Mouse (Mus musculus): ENCODE measurements around the gene Ccdc33. TPM values are rescaled to one million over a fixed set of nuclear protein-coding genes. Genes with fewer than 3 reads are reported as not detected.

The Ccdc33 gene
- polyA plus RNA-seq, 1 experiment from 2014 or later, result 1.1 TPM

GRCm38 (mm10) chr9:58156819-58157560 lies 38.4 kb upstream of the Ccdc33 start:
- Histone ChIP-seq H3K9me3 (ENCODE audit: control insufficient read depth, low read length) (no peaks in the 10 kb centered on the region), H3K9ac (ENCODE audit: low read length) (no peak overlapping the region), H3K27ac (ENCODE audit: low read depth, low read length) (no peak overlapping the region), H3K4me2 (ENCODE audit: low read depth, low read length, severe bottlenecking) (no peak overlapping the region), H3K27me3 (ENCODE audit: control insufficient read depth, insufficient read depth, low read length) (no peaks in the 10 kb centered on the region), H3K4me3 (ENCODE audit: low read depth, low read length) (no peak overlapping the region), H3K36me3 (ENCODE audit: control insufficient read depth, insufficient read depth, low read length) (no peaks in the 10 kb centered on the region), H3K4me1 (replicated peaks; ENCODE audit: control insufficient read depth, insufficient read depth, low read length) (0 out of 2 replicates have a peak, but pooled peaks cover 2% of the 10 kb centered on the region)
- 89% methylated on average over 22 of the region's 22 CpGs for WGBS
- ATAC-seq (replicated peaks; ENCODE audit: low FRiP score) (no peak), DNase-seq (ENCODE audit: low spot score) (peak; percentile 46)

GRCm38 (mm10) chr9:58155366-58155765 lies 36.7 kb upstream of the Ccdc33 start:
- no peaks in the 10 kb centered on the region for H3K27me3 ChIP-seq (ENCODE audit: control insufficient read depth, insufficient read depth, low read length)
- no peaks in the 10 kb centered on the region for H3K36me3 ChIP-seq (ENCODE audit: control insufficient read depth, insufficient read depth, low read length)
- H3K4me3 ChIP-seq (ENCODE audit: low read depth, low read length), result no peak overlapping the region
- no peak overlapping the region for H3K9ac ChIP-seq (ENCODE audit: low read length)
- no peaks in the 10 kb centered on the region for H3K9me3 ChIP-seq (ENCODE audit: control insufficient read depth, low read length)
- DNase-seq (ENCODE audit: low spot score) (no peak), ATAC-seq (replicated peaks; ENCODE audit: low FRiP score) (no peak)
- H3K27ac ChIP-seq (ENCODE audit: low read depth, low read length), result no peak overlapping the region
- H3K4me1 ChIP-seq (replicated peaks; ENCODE audit: control insufficient read depth, insufficient read depth, low read length), result 0 out of 2 replicates have a peak, but pooled peaks cover 2% of the 10 kb centered on the region
- WGBS, result 76% methylated on average over 3 of the region's 3 CpGs
- H3K4me2 ChIP-seq (ENCODE audit: low read depth, low read length, severe bottlenecking), result no peak overlapping the region

- Histone ChIP-seq H3K9me3 (ENCODE audit: control insufficient read depth, low read length) (no peaks in the 10 kb centered on the region), H3K4me1 (replicated peaks; ENCODE audit: control insufficient read depth, insufficient read depth, low read length) (0 out of 2 replicates have a peak, but pooled peaks cover 2% of the 10 kb centered on the region), H3K4me3 (ENCODE audit: low read depth, low read length) (no peak overlapping the region), H3K4me2 (ENCODE audit: low read depth, low read length, severe bottlenecking) (no peak overlapping the region), H3K36me3 (ENCODE audit: control insufficient read depth, insufficient read depth, low read length) (no peaks in the 10 kb centered on the region), H3K27ac (ENCODE audit: low read depth, low read length) (no peak overlapping the region), H3K9ac (ENCODE audit: low read length) (no peak overlapping the region), H3K27me3 (ENCODE audit: control insufficient read depth, insufficient read depth, low read length) (no peaks in the 10 kb centered on the region)
- no peak for DNase-seq (ENCODE audit: low spot score)
- 90% methylated on average over 3 of the region's 3 CpGs for WGBS
- no peak for ATAC-seq (replicated peaks; ENCODE audit: low FRiP score)
Observed at GRCm38 (mm10) chr9:58153095-58153494, 34.5 kb upstream of the Ccdc33 start.

- H3K36me3 ChIP-seq (ENCODE audit: control insufficient read depth, insufficient read depth, low read length), result no peaks in the 10 kb centered on the region
- 79% methylated on average over 4 of the region's 4 CpGs for WGBS
- no peak overlapping the region for H3K4me3 ChIP-seq (ENCODE audit: low read depth, low read length)
Observed at GRCm38 (mm10) chr9:58150733-58151361, 32.2 kb upstream of the Ccdc33 start.

GRCm38 (mm10) chr9:58148806-58149205 lies 30.2 kb upstream of the Ccdc33 start:
- Histone ChIP-seq H3K27me3 (ENCODE audit: control insufficient read depth, insufficient read depth, low read length) (no peaks in the 10 kb centered on the region), H3K9ac (ENCODE audit: low read length) (no peak overlapping the region), H3K36me3 (ENCODE audit: control insufficient read depth, insufficient read depth, low read length) (no peaks in the 10 kb centered on the region), H3K4me1 (replicated peaks; ENCODE audit: control insufficient read depth, insufficient read depth, low read length) (peaks cover 4% of the 10 kb centered on the region; the same call in 1 of the 2 replicates), H3K9me3 (ENCODE audit: control insufficient read depth, low read length) (no peaks in the 10 kb centered on the region), H3K27ac (ENCODE audit: low read depth, low read length) (no peak overlapping the region), H3K4me3 (ENCODE audit: low read depth, low read length) (no peak overlapping the region), H3K4me2 (ENCODE audit: low read depth, low read length, severe bottlenecking) (no peak overlapping the region)
- ATAC-seq (replicated peaks; ENCODE audit: low FRiP score) (no peak), DNase-seq (ENCODE audit: low spot score) (no peak)
- WGBS, result 68% methylated on average over 2 of the region's 2 CpGs

More at GRCm38 (mm10) chr9:58150733-58151361, 32.2 kb upstream of the Ccdc33 start:
- no peak overlapping the region for H3K4me2 ChIP-seq (ENCODE audit: low read depth, low read length, severe bottlenecking)
- no peak overlapping the region for H3K9ac ChIP-seq (ENCODE audit: low read length)
- no peak overlapping the region for H3K27ac ChIP-seq (ENCODE audit: low read depth, low read length)
- DNase-seq (ENCODE audit: low spot score) (no peak), ATAC-seq (replicated peaks; ENCODE audit: low FRiP score) (no peak)
- no peaks in the 10 kb centered on the region for H3K27me3 ChIP-seq (ENCODE audit: control insufficient read depth, insufficient read depth, low read length)
- H3K4me1 ChIP-seq (replicated peaks; ENCODE audit: control insufficient read depth, insufficient read depth, low read length), result 0 out of 2 replicates have a peak, but pooled peaks cover 2% of the 10 kb centered on the region
- no peaks in the 10 kb centered on the region for H3K9me3 ChIP-seq (ENCODE audit: control insufficient read depth, low read length)

- ATAC-seq (replicated peaks; ENCODE audit: low FRiP score) (no peak), DNase-seq (ENCODE audit: low spot score) (no peak)
- Histone ChIP-seq H3K4me1 (replicated peaks; ENCODE audit: control insufficient read depth, insufficient read depth, low read length) (peaks cover 9% of the 10 kb centered on the region; the same call in 1 of the 2 replicates), H3K4me3 (ENCODE audit: low read depth, low read length) (no peak overlapping the region), H3K27ac (ENCODE audit: low read depth, low read length) (no peak overlapping the region), H3K27me3 (ENCODE audit: control insufficient read depth, insufficient read depth, low read length) (no peaks in the 10 kb centered on the region), H3K9me3 (ENCODE audit: control insufficient read depth, low read length) (no peaks in the 10 kb centered on the region), H3K36me3 (ENCODE audit: control insufficient read depth, insufficient read depth, low read length) (no peaks in the 10 kb centered on the region), H3K4me2 (ENCODE audit: low read depth, low read length, severe bottlenecking) (no peak overlapping the region), H3K9ac (ENCODE audit: low read length) (no peak overlapping the region)
- 84% methylated on average over 5 of the region's 5 CpGs for WGBS
Observed at GRCm38 (mm10) chr9:58145417-58145816, 26.8 kb upstream of the Ccdc33 start.

- Histone ChIP-seq H3K36me3 (ENCODE audit: control insufficient read depth, insufficient read depth, low read length) (no peaks in the 10 kb centered on the region), H3K27ac (ENCODE audit: low read depth, low read length) (no peak overlapping the region), H3K4me2 (ENCODE audit: low read depth, low read length, severe bottlenecking) (no peak overlapping the region), H3K9me3 (ENCODE audit: control insufficient read depth, low read length) (no peaks in the 10 kb centered on the region), H3K4me1 (replicated peaks; ENCODE audit: control insufficient read depth, insufficient read depth, low read length) (peaks cover 13% of the 10 kb centered on the region; the same call in 1 of the 2 replicates), H3K9ac (ENCODE audit: low read length) (no peak overlapping the region), H3K4me3 (ENCODE audit: low read depth, low read length) (no peak overlapping the region), H3K27me3 (ENCODE audit: control insufficient read depth, insufficient read depth, low read length) (no peaks in the 10 kb centered on the region)
- DNase-seq (ENCODE audit: low spot score) (no peak), ATAC-seq (replicated peaks; ENCODE audit: low FRiP score) (no peak)
- WGBS, result 36% methylated on average over 1 of the region's 1 CpGs
Observed at GRCm38 (mm10) chr9:58144664-58145063, 26.0 kb upstream of the Ccdc33 start.

GRCm38 (mm10) chr9:58143419-58143818 lies 24.8 kb upstream of the Ccdc33 start:
- no peak for DNase-seq (ENCODE audit: low spot score)
- WGBS, result 45% methylated on average over 7 of the region's 7 CpGs

More at GRCm38 (mm10) chr9:58143419-58143818, 24.8 kb upstream of the Ccdc33 start:
- Histone ChIP-seq H3K4me2 (ENCODE audit: low read depth, low read length, severe bottlenecking) (no peak overlapping the region), H3K36me3 (ENCODE audit: control insufficient read depth, insufficient read depth, low read length) (no peaks in the 10 kb centered on the region), H3K27me3 (ENCODE audit: control insufficient read depth, insufficient read depth, low read length) (no peaks in the 10 kb centered on the region), H3K9ac (ENCODE audit: low read length) (no peak overlapping the region), H3K9me3 (ENCODE audit: control insufficient read depth, low read length) (no peaks in the 10 kb centered on the region), H3K27ac (ENCODE audit: low read depth, low read length) (no peak overlapping the region), H3K4me3 (ENCODE audit: low read depth, low read length) (no peak overlapping the region), H3K4me1 (replicated peaks; ENCODE audit: control insufficient read depth, insufficient read depth, low read length) (peaks cover 13% of the 10 kb centered on the region; the same call in 1 of the 2 replicates)
- ATAC-seq (replicated peaks; ENCODE audit: low FRiP score), result no peak

Data from forebrain, embryonic 11.5 days (tissue).